Mouse (Mus musculus) E14TG2a.4 (cell line): ENCODE results near the gene Ercc8.
A peak's percentile ranks its signal among the peaks of the same experiment; 100 is the strongest.

ENCODE experiments used
- H3K27me3 ChIP-seq: 2 replicates; pipeline ENCODE4 v1.6.1; 2014; ENCODE audit warnings: low read length, control low read depth; ENCODE audit not compliant: insufficient read depth
- H3K36me3 ChIP-seq: 2 replicates; pipeline ENCODE4 v1.6.1; 2014; ENCODE audit warnings: low read length, control low read depth; ENCODE audit not compliant: insufficient read depth
- H3K4me1 ChIP-seq: replicated peaks from 2 replicates; pipeline ENCODE4 v1.6.1; 2014; ENCODE audit warnings: low read depth, low read length, control low read depth
- H3K4me3 ChIP-seq: replicated peaks from 2 replicates; pipeline ENCODE4 v1.5.1; 2014; ENCODE audit warnings: mild to moderate bottlenecking, low read length
- H3K9me3 ChIP-seq: 2 replicates; pipeline ENCODE4 v1.6.1; 2014; ENCODE audit warnings: low read length, control low read depth
- CTCF ChIP-seq: conservative IDR thresholded peaks from 2 replicates; pipeline ENCODE4 v1.5.1; 2014; ENCODE audit warnings: low read length
- NANOG ChIP-seq: IDR thresholded peaks from 2 replicates; pipeline ENCODE4 v1.6.1; 2014; ENCODE audit warnings: borderline replicate concordance, low read length, mixed read lengths
- POU5F1 ChIP-seq: IDR thresholded peaks from 2 replicates; pipeline ENCODE4 v1.6.1; 2014; ENCODE audit warnings: low read length, borderline replicate concordance

Gene Ercc8

DNA sequence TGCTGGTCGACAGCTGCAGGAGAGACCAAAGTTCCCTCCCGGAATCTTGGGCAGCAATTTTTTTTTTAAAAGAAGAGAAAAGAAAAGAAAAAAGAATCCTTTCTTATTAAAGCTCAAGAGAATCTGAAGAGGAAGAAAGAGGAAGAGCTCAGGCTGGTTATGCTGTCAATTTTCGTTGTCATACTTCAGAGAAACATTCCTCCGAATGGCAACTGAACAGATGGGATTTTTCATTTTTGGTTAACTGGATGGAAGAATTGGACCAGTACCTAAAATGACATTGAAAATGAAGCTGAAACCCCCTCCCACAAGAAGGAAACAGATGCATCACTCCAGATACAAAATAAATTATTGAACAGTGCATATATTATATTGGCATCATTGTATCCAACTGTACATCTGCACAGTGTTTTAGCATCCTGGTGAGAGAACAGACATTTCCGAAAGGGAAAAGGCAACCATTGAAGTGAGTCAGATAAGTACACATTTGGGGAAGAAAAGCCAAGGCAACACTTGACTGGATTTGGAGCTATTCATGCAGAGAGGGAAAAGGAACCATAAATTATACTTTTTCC lies 20.0 kb upstream of the Ercc8 start:
- TF ChIP-seq CTCF (no peak), NANOG (no peak), POU5F1 (no peak)

DNA sequence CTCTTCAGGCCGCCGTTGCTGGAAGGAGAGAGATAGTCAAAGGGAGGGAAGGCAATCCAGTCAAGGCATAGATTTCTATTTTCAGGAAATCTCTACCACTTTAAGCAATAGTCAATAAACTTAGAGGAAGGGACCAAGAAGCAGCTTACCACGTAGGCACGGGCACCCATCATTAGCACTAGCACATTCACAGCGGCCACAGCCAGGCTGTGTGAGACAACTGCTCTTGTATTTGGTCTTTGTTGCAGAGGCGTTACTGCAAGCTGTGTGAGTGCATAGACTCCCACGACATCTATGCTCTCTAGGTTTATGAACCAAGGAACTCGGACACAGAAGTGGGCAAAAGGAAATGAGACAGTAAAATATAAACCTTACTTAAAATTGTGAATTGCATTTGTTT lies 14.4 kb upstream of the Ercc8 start:
- Histone ChIP-seq H3K36me3 (peaks cover 5% of the 10 kb centered on the region; the same call in 1 of the 2 replicates), H3K27me3 (no peaks in the 10 kb centered on the region), H3K9me3 (no peaks in the 10 kb centered on the region), H3K4me3 (no peak overlapping the region), H3K4me1 (no peaks in the 10 kb centered on the region; the same call in 1 of the 2 replicates)
- TF ChIP-seq NANOG (no peak), CTCF (no peak), POU5F1 (no peak)

More for the DNA sequence above, 20.0 kb upstream of the Ercc8 start:
- Histone ChIP-seq H3K36me3 (no peaks in the 10 kb centered on the region), H3K4me1 (peaks cover 14% of the 10 kb centered on the region), H3K4me3 (no peak overlapping the region), H3K27me3 (no peaks in the 10 kb centered on the region), H3K9me3 (no peaks in the 10 kb centered on the region)

DNA sequence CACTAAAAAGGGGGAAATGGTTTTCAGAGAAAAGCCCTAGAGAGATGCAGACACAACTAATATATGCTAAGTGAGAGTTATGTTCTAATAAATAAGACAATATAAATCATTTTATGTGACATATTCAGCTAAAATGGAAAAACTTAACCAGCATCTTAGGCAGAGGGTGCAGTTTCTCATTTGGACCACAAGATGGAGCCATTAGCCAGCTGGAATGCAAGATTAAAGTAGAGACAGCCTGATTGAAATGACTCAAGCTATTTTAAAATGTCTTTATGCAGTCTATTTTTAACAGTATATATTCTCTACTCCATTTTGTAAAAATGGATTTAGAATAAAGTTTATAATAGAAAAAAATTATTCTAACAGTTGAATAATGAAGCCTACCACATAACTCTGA lies 6.7 kb upstream of the Ercc8 start:
- Histone ChIP-seq H3K36me3 (peaks cover 5% of the 10 kb centered on the region; the same call in 1 of the 2 replicates), H3K27me3 (no peaks in the 10 kb centered on the region), H3K4me1 (peaks cover 7% of the 10 kb centered on the region; the same call in 1 of the 2 replicates), H3K9me3 (no peaks in the 10 kb centered on the region), H3K4me3 (no peak overlapping the region)
- TF ChIP-seq CTCF (peak; percentile 99), NANOG (no peak), POU5F1 (no peak)

DNA sequence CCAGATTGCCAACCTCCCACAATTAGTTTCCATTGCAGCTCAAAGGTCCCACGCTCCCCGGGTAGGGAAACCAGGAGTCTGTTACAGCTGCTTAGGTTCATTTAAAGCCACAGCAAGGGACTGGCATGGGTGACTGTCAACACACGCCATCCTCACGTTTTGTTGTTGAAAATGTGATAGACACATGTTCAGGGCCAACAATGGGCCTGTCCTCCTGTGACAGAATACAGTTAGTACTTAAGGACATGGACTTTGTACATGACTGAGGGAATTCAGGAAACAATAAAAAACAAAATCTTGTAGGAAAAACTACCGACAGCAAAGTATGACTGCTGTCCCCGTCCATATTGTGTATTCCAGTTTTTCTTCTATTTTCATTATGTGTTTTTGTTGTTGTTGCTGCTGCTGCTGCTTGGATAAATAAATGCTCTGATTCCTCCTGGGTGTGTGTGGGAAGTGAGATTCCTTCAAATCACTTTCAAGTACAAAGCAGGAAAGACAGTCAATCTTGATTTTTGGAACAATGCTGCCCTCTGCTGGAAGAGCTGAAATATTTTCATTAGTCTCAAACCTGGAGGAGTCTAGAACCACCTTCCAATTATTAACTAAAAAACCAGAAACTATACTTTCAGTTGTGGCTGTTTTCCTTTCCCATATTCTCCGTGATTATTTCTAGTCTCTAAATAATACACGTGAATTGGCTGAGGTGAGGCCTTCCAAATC lies 5.7 kb upstream of the Ercc8 start:
- H3K9me3 ChIP-seq = no peaks in the 10 kb centered on the region
- TF ChIP-seq POU5F1 (no peak), CTCF (peak; percentile 55), NANOG (no peak)
- H3K4me3 ChIP-seq = no peak overlapping the region

DNA sequence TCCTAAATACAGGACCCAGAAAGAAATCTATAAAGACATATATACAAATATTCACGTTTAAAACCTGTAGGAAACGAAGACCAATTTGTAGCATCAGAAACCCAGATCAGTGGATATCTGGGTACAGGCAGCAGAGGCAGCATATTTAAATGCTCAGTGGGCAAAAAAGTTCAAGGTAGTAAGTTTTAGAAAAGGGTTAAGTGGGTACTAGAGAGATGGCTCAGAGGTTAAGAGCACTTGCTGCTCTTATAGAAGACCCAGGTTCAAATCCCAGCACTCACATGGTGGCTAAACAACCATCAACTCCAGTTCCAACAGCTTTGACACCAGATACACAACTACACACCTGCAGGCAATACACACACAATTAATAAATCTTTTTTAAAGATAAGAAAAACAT lies 1.4 kb upstream of the Ercc8 start:
- Histone ChIP-seq H3K4me3 (no peak overlapping the region), H3K27me3 (no peaks in the 10 kb centered on the region), H3K36me3 (peaks cover 10% of the 10 kb centered on the region), H3K9me3 (no peaks in the 10 kb centered on the region), H3K4me1 (peaks cover 35% of the 10 kb centered on the region)
- TF ChIP-seq POU5F1 (no peak), NANOG (no peak), CTCF (no peak)

More for the DNA sequence above, 5.7 kb upstream of the Ercc8 start:
- Histone ChIP-seq H3K36me3 (no peaks in the 10 kb centered on the region), H3K27me3 (no peaks in the 10 kb centered on the region), H3K4me1 (peaks cover 12% of the 10 kb centered on the region; the same call in 1 of the 2 replicates)

DNA sequence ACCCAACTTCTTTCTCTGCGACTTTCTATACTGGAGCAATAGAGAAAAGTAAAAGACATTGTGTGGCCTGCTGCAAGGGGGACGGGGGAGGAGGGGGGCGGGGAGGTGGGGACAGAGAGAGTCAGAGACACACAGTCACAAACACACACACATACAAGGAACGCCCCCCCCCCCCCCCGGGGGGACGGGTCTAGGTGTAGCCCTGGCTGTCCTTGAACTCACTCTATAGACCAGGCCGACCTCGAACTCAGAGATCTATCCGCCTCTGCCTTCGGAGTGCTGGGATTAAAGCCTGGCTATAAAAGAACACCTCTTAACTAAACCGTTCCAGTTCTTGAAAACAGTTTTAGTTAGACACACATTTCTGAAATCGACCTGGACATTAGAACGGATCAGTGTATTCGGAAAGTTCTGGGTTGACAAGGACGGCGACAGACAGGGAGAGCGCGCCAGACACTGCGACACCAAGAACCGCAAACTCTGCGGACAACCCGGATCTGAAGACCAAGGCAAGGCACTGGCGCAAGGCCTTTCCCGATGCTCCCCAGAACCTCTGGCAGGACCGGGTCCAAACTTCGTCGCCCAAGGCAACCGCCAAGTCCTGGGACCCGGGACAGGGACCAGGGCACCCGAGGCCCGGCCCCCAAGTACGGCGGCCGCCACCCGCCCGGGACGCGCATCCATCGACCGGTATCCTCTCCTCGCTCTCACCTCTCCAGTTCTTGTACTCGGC lies 633 bp upstream of the Ercc8 start:
- TF ChIP-seq NANOG (no peak), POU5F1 (no peak)
- Histone ChIP-seq H3K9me3 (no peaks in the 10 kb centered on the region), H3K4me1 (peaks cover 29% of the 10 kb centered on the region), H3K36me3 (peaks cover 13% of the 10 kb centered on the region), H3K27me3 (no peaks in the 10 kb centered on the region), H3K4me3 (peak overlapping the region; percentile 97)

DNA sequence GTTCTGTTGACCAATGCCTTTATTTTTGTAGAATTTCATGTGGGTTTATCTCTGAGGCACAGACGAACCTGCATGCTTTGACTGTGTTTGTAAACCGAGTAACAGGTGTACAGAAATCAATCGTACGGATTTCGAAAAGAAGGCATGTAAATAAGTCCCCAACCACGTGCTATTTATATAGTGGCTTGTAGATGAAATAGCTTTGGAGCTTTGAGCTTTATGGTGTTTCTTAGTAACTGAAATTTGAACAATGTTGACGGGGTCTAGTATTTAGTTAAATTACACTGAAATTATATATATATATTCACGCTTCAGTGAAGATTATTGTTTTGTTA lies 677 bp downstream of the Ercc8 start:
- H3K27me3 ChIP-seq = no peaks in the 10 kb centered on the region
- TF ChIP-seq NANOG (no peak), POU5F1 (no peak), CTCF (no peak)
- no peaks in the 10 kb centered on the region for H3K9me3 ChIP-seq
- H3K4me1 ChIP-seq = peaks cover 28% of the 10 kb centered on the region
- peak overlapping the region; percentile 97 for H3K4me3 ChIP-seq
- H3K36me3 ChIP-seq = peaks cover 21% of the 10 kb centered on the region

DNA sequence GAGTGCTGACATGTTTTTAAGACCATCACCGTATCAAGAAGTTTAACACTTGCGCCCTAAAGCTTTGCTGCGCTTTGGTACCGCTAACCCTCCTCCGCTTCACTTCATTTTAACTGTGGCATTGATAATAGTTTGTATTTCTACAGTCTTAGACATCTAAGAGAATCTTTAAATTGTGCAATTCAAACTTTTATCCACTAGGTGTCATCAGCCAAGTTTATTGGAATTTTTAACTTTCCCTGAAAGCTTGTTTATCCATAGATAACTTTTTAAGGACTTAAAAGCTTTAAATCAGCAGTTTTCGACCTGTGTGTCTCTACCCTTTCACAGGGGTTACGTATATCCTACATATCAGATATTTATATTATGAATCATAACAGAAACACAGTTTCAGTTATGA lies 1.4 kb downstream of the Ercc8 start:
- Histone ChIP-seq H3K9me3 (no peaks in the 10 kb centered on the region), H3K27me3 (no peaks in the 10 kb centered on the region), H3K4me1 (peaks cover 28% of the 10 kb centered on the region), H3K36me3 (peaks cover 22% of the 10 kb centered on the region), H3K4me3 (0 out of 2 replicates have a peak overlapping the region, but pooled peaks have one; percentile 39)
- TF ChIP-seq CTCF (peak; percentile 53), NANOG (no peak)
